Mouse (Mus musculus): ENCODE measurements at regions not wholly inside any gene's neighbourhood (a gene's known extent, or its start where the extent isn't known, plus 50 kb on each side); places are given as distances from the start of the nearest gene placed in this dataset.

DNA sequence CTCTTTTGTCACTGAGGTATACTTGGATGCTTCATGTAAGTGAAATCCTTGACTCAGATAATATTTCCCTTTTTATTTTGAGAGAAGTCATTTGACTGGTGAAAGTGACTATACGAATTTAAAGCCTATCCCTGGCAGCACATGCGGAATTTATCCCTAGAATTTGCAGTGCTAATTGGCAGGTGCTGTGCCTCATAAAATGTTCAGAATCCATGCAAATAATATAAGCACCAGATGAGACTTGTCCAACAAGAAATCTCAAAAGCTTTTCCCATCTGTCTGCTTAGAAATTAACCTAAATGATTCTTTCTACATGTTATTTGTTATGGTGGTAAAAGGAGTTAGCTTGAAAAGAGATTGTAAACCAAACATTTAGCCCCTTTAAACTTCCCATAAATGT lies 268.5 kb upstream of the Olfm3 start:
- TF ChIP-seq POLR2A (IDR thresholded peaks at IDR 0.05; ENCODE audit: low read depth, low read length) = no peak
- TF ChIP-seq CTCF (conservative IDR thresholded peaks at IDR 0.05; ENCODE audit: insufficient read depth, insufficient read length, low read depth, low read length) = no peak

Data from kidney, adult 2 months (tissue).